Mouse (Mus musculus) naive thymus-derived CD4-positive, alpha-beta T cell, adult 2 months (primary cell): ENCODE data around the gene 1700003F12Rik.

ENCODE experiments used
- DNase-seq: peaks from one replicate; pipeline ENCODE4 v3.0.0-alpha.2; 2011; ENCODE audit warnings: low read depth

The 1700003F12Rik gene

GRCm38 (mm10) chr2:154576876-154577743 lies 30.2 kb downstream of the 1700003F12Rik start:
- no peak for DNase-seq

GRCm38 (mm10) chr2:154577744-154578067 lies 30.8 kb downstream of the 1700003F12Rik start:
- DNase-seq = no peak

DNA sequence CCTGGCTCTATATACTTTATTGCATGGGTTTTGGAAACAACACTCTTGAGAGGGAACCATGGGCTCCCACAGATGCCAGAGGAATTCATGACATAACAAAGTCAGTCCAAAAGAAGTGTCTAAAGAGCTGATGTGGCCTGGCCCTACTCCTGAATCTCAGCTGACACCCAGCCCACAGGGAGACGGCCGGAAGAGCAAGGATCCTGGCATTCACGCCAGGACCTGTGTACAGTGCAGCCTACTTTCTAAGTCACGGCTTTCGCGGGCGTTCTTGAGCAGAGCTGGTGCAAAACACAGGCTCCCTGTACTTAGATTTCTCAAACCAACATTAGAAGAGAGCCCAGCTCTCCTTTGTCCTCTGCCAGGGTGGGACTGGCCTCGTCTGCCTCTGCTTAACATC lies 33.7 kb downstream of the 1700003F12Rik start:
- no peak for DNase-seq

DNA sequence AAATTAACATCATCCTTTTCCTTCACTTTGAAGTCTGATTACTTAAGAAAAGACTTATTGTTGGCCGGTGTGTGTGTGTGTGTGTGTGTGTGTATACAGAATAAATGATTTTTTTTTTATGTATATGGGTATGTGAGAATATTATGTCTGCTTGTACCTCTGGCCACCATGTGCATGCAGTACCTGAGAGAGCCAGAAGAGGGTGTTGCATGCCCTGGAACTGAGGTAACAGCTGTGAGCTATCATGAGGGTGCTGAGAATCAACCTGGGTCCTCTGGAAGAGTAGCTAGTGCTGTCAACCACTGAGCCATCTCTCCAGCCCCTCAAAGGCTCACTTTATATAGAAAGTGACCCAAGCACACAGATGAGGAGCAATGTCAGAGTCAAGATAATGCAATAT lies 34.5 kb downstream of the 1700003F12Rik start:
- no peak for DNase-seq

- DNase-seq = no peak
Observed at GRCm38 (mm10) chr2:154583906-154584872, 37.3 kb downstream of the 1700003F12Rik start.

DNA sequence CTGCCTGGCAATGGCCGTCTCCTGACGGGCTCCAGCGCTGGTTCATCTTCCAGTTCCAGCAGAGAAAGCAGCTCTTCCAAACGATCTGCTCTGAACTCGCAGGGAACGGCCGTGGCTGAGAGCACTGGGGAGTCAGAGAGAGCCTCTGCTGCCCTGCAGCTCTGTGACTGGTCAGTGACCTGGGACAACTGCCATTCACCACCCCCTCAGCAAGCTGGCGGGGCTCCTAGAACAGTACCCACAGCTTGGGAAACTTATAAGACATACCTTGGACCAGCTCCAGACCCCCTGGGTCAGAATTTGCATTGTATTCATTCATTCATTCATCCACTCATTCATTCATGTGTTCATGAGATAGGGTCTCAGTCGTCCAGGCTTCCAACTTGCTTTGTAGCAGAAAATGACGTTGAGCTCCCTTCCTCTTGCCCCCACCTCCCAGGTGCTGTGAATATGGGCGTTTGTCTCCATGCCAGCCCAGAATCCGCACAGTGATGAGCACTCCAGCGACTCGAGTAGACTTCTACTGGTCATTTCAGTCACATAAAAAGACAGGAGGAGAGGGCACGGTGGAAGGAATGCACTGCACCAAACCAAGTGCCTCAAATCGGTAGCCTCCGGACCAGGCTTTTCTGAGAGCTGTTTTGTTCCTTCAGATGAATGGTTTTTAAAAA lies 38.2 kb downstream of the 1700003F12Rik start:
- no peak for DNase-seq

DNA sequence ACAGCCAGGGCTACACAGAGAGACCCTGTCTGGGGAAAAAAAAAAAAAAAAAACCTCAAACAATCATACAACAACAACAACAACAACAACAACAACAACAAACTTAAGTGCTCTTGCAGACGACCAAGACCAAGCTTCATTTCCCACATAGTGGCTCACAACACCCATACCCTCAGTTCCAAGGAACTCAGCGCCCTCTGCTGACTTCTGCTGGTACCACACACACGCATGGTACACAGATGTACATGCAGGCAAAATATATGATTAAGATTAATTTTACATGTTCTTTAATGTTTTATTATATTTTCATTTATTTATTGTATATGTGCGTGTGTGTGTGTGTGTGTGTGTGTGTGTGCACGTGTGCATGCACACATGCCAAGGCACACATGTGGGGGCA lies 39.5 kb downstream of the 1700003F12Rik start:
- peak; percentile 40 for DNase-seq

- no peak for DNase-seq
Observed at GRCm38 (mm10) chr2:154589051-154589450, 42.2 kb downstream of the 1700003F12Rik start.

GRCm38 (mm10) chr2:154591239-154591638 lies 44.4 kb downstream of the 1700003F12Rik start:
- DNase-seq = no peak

- peak; percentile 74 for DNase-seq
Observed at GRCm38 (mm10) chr2:154593025-154593424, 46.1 kb downstream of the 1700003F12Rik start.

- DNase-seq = no peak
Observed at GRCm38 (mm10) chr2:154595775-154596174, 48.9 kb downstream of the 1700003F12Rik start.

DNA sequence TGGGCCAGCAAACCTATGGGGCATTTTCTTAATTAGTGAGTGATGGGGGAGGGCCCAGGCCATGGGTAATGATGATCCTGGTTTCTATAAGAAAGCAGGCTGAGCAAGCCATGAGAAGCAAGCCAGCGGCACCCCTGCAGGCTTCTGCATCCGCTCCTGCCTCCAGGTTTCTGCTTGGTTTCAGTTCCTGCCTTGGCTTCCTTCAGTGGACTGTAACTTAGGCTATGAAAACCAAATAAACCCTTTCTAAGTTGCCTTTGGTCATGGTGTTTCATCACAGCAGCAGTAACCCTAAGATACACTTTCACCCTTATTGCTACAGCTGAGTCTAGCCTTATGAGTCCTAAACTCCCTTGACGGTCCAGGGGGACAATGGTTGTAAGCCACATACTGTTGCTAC lies 50.5 kb downstream of the 1700003F12Rik start:
- DNase-seq = no peak
